Mouse (Mus musculus) MEL (cell line): Measurements from ENCODE around the gene Dnal4. TPM values are rescaled to one million over a fixed set of nuclear protein-coding genes. Genes with fewer than 3 reads are reported as not detected.

Experiments
- DNase-seq: peaks from one replicate; pipeline ENCODE4 v3.0.0; 2011; ENCODE audit warnings: low read depth, low spot score
- H3K27ac ChIP-seq: 2 replicates; pipeline ENCODE4 v1.5.1; 2012; ENCODE audit warnings: low read depth, mild to moderate bottlenecking, control low read depth, low read length, moderate library complexity; ENCODE audit not compliant: control insufficient read depth
- H3K27me3 ChIP-seq, 2 experiments: fragments of 150-350 bp in 1 of 2; sonication (generic) in 1 of 2; 2 replicates each; pipeline ENCODE4 v1.6.1; 2012; ENCODE audit warnings: low read length in 2 of 2, mild to moderate bottlenecking in 2 of 2, improper control_type of control experiment in 1 of 2, moderate library complexity in 1 of 2; ENCODE audit not compliant: insufficient read depth in 2 of 2, control insufficient read depth in 1 of 2
- H3K36me3 ChIP-seq, 2 experiments: 2 replicates each; pipeline ENCODE4 v1.6.1; 2012 to 2014; ENCODE audit warnings: low read length in 2 of 2, improper control_type of control experiment in 1 of 2, inconsistent platforms in 1 of 2, mild to moderate bottlenecking in 1 of 2; ENCODE audit not compliant: insufficient read depth in 2 of 2, control insufficient read depth in 1 of 2
- H3K4me1 ChIP-seq, 2 experiments: fragments of 150-350 bp in 1 of 2; sonication (generic) in 1 of 2; 2 replicates each; pipeline ENCODE4 v1.6.1; 2012; ENCODE audit warnings: low read length in 2 of 2, improper control_type of control experiment in 1 of 2, mild to moderate bottlenecking in 1 of 2; ENCODE audit not compliant: insufficient read depth in 2 of 2, control insufficient read depth in 1 of 2
- H3K4me3 ChIP-seq, 2 experiments: fragments of 150-350 bp in 1 of 2; sonication (generic) in 1 of 2; 2 replicates each; pipeline ENCODE4 v1.5.1; 2012; ENCODE audit warnings: low read depth in 2 of 2, low read length in 2 of 2, mild to moderate bottlenecking in 2 of 2, moderate library complexity in 2 of 2, control low read depth in 1 of 2, improper control_type of control experiment in 1 of 2; ENCODE audit not compliant: control insufficient read depth in 1 of 2, insufficient read depth in 1 of 2
- H3K79me2 ChIP-seq: 2 replicates; pipeline ENCODE4 v1.6.1; 2012; ENCODE audit warnings: mild to moderate bottlenecking, low read length, moderate library complexity; ENCODE audit not compliant: control insufficient read depth, poor library complexity, insufficient read depth
- H3K9ac ChIP-seq: 2 replicates; pipeline ENCODE4 v1.6.1; 2012; ENCODE audit warnings: low read depth, mild to moderate bottlenecking, control low read depth, low read length, moderate library complexity; ENCODE audit not compliant: control insufficient read depth, poor library complexity, severe bottlenecking
- H3K9me3 ChIP-seq: fragments of 150-350 bp; sonication (generic); replicated peaks from 2 replicates; pipeline ENCODE4 v1.6.1; 2012; ENCODE audit warnings: mild to moderate bottlenecking, low read length, improper control_type of control experiment, moderate library complexity; ENCODE audit not compliant: insufficient read depth
- CHD2 ChIP-seq: IDR thresholded peaks from 2 replicates; pipeline ENCODE4 v1.6.1; 2011; ENCODE audit warnings: low read length, improper control_type of control experiment
- CTCF ChIP-seq, 3 experiments: IDR thresholded peaks in 2 of 3; conservative IDR thresholded peaks in 1 of 3; 2 replicates each; pipeline ENCODE4 v1.5.1; 2011 to 2012; ENCODE audit warnings: low read length in 3 of 3, low read depth in 2 of 3, mild to moderate bottlenecking in 2 of 3, improper control_type of control experiment in 1 of 3, inconsistent platforms in 1 of 3, mixed read lengths in 1 of 3, moderate library complexity in 1 of 3; ENCODE audit not compliant: control insufficient read depth in 1 of 3, insufficient read depth in 1 of 3, poor library complexity in 1 of 3, severe bottlenecking in 1 of 3
- ETS1 ChIP-seq: IDR thresholded peaks from 2 replicates; pipeline ENCODE4 v1.6.1; 2012; ENCODE audit warnings: low read depth, mild to moderate bottlenecking, inconsistent platforms, low read length, improper control_type of control experiment, moderate library complexity
- GABPA ChIP-seq: IDR thresholded peaks from 2 replicates; pipeline ENCODE4 v1.6.1; 2012; ENCODE audit warnings: low read depth, mild to moderate bottlenecking, inconsistent platforms, low read length, improper control_type of control experiment, moderate library complexity
- GATA1 ChIP-seq: IDR thresholded peaks from 2 replicates; pipeline ENCODE4 v1.6.1; 2011; ENCODE audit warnings: low read depth, low read length, improper control_type of control experiment
- JUND ChIP-seq: IDR thresholded peaks from 2 replicates; pipeline ENCODE4 v1.6.1; 2011; ENCODE audit warnings: low read depth, mild to moderate bottlenecking, improper control_type of control experiment, low read length
- MAX ChIP-seq: IDR thresholded peaks from 2 replicates; pipeline ENCODE4 v1.6.1; 2011; ENCODE audit warnings: low read length, improper control_type of control experiment
- MAZ ChIP-seq: IDR thresholded peaks from 2 replicates; pipeline ENCODE4 v1.6.1; 2012; ENCODE audit warnings: low read depth, mild to moderate bottlenecking, inconsistent platforms, low read length, improper control_type of control experiment
- MEF2A ChIP-seq: IDR thresholded peaks from 2 replicates; pipeline ENCODE4 v1.6.1; 2014; ENCODE audit warnings: low read depth, mild to moderate bottlenecking, inconsistent platforms, low read length, improper control_type of control experiment; ENCODE audit not compliant: poor library complexity, insufficient replicate concordance, severe bottlenecking; ENCODE audit errors: extremely low read depth
- MXI1 ChIP-seq: IDR thresholded peaks from 2 replicates; pipeline ENCODE4 v1.6.1; 2011; ENCODE audit warnings: mild to moderate bottlenecking, low read depth, low read length, improper control_type of control experiment
- MYB ChIP-seq: IDR thresholded peaks from 2 replicates; pipeline ENCODE4 v1.6.1; 2011; ENCODE audit warnings: mild to moderate bottlenecking, low read depth, low read length, improper control_type of control experiment
- NRF1 ChIP-seq: IDR thresholded peaks from 2 replicates; pipeline ENCODE4 v1.6.1; 2014; ENCODE audit warnings: low read depth, mild to moderate bottlenecking, inconsistent platforms, low read length, improper control_type of control experiment, moderate library complexity; ENCODE audit not compliant: poor library complexity, insufficient read depth, severe bottlenecking
- POLR2A ChIP-seq, 2 experiments: IDR thresholded peaks; 2 replicates each; pipeline ENCODE4 v1.6.1; 2011 to 2012; ENCODE audit warnings: low read length in 2 of 2, mild to moderate bottlenecking in 2 of 2, control low read depth in 1 of 2, improper control_type of control experiment in 1 of 2, low read depth in 1 of 2, moderate library complexity in 1 of 2; ENCODE audit not compliant: control insufficient read depth in 1 of 2, insufficient read depth in 1 of 2, poor library complexity in 1 of 2
- POLR2AphosphoS2 ChIP-seq: IDR thresholded peaks from 2 replicates; pipeline ENCODE4 v1.6.1; 2011; ENCODE audit warnings: low read length, improper control_type of control experiment
- POLR2AphosphoS5 ChIP-seq: IDR thresholded peaks from 2 replicates; pipeline ENCODE4 v1.6.1; 2012; ENCODE audit warnings: low read depth, borderline replicate concordance, mild to moderate bottlenecking, inconsistent platforms, low read length, moderate library complexity, mixed read lengths
- RAD21 ChIP-seq: IDR thresholded peaks from 2 replicates; pipeline ENCODE4 v1.6.1; 2011; ENCODE audit warnings: mild to moderate bottlenecking, low read depth, low read length, improper control_type of control experiment
- RCOR1 ChIP-seq: IDR thresholded peaks from 2 replicates; pipeline ENCODE4 v1.6.1; 2012; ENCODE audit warnings: low read depth, mild to moderate bottlenecking, inconsistent platforms, low read length, improper control_type of control experiment
- TCF12 ChIP-seq: IDR thresholded peaks from 2 replicates; pipeline ENCODE4 v1.6.1; 2014; ENCODE audit warnings: low read depth, mild to moderate bottlenecking, inconsistent platforms, low read length, improper control_type of control experiment, moderate library complexity
- ZC3H11A ChIP-seq: IDR thresholded peaks from 2 replicates; pipeline ENCODE4 v1.6.1; 2012; ENCODE audit warnings: low read depth, mild to moderate bottlenecking, inconsistent platforms, low read length, improper control_type of control experiment
- ZKSCAN1 ChIP-seq: IDR thresholded peaks from 2 replicates; pipeline ENCODE4 v1.6.1; 2012; ENCODE audit warnings: low read depth, mild to moderate bottlenecking, inconsistent platforms, low read length, improper control_type of control experiment, moderate library complexity
- ZMIZ1 ChIP-seq: IDR thresholded peaks from 2 replicates; pipeline ENCODE4 v1.6.1; 2012; ENCODE audit warnings: low read depth, mild to moderate bottlenecking, inconsistent platforms, low read length, improper control_type of control experiment, moderate library complexity
- ZNF384 ChIP-seq: IDR thresholded peaks from 2 replicates; pipeline ENCODE4 v1.6.1; 2012; ENCODE audit warnings: low read depth, mild to moderate bottlenecking, inconsistent platforms, low read length, improper control_type of control experiment
- polyA plus RNA-seq, 2 experiments: library from polyadenylated mRNA; stranded (reverse) in 1 of 2; unstranded in 1 of 2; fragments of >175 nt in 1 of 2; fragments of >200 nt in 1 of 2; gene quantifications; 2 replicates each; pipeline versions ENCODE4 v1.2.1 to v1.2.4; 2012; ENCODE audit warnings: low replicate concordance in 2 of 2, low read depth in 1 of 2; ENCODE audit not compliant: insufficient read length in 2 of 2, insufficient read depth in 1 of 2, missing spikeins in 1 of 2
- total RNA-seq: library from RNA; depleted of rRNA; stranded (reverse); fragments of 300-350 nt; gene quantifications from 2 replicates; pipeline ENCODE4 v1.2.3, GENCODE M21; 2012

Dnal4 gene
- total and polyA plus RNA-seq, 3 experiments, result 19.5 to 30.0 TPM; not detected in 1

DNA sequence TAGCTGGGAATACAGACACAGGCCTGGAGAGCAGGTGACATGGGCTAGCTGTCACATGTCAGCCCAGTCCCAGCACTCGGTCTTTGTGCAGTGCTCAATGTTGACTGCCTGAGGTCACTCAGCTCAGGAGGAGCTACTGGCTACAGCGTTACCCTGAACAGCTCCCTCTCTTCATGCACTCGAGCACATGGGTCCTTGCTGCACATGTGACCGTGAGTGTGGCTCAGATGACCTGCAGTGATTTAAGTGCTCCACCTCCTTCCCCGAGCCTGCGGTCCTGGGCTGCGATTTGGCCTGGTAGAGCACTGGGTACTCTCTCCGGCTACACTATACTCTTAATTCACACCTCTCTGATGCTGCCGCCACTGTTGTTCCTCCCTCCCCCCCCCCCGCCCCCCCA lies 11.5 kb downstream of the Dnal4 start:
- TF ChIP-seq GABPA (no peak), POLR2AphosphoS2 (no peak), MXI1 (no peak), RAD21 (no peak), CHD2 (no peak), MYB (no peak), JUND (no peak), MEF2A (no peak), ZKSCAN1 (no peak), POLR2A (IDR thresholded peaks at IDR 0.05; ENCODE audit: control insufficient read depth in 1 of 2, insufficient read depth in 1 of 2, low read depth in 1 of 2, low read length in 2 of 2, poor library complexity in 1 of 2) (no peak), TCF12 (no peak)
- Histone ChIP-seq H3K27ac (no peak overlapping the region), H3K9ac (no peak overlapping the region), H3K79me2 (no peaks in the 10 kb centered on the region), H3K9me3 (no peaks in the 10 kb centered on the region), H3K4me3 (no peak overlapping the region), H3K36me3 (no peaks in the 10 kb centered on the region), H3K27me3 (no peaks in the 10 kb centered on the region), H3K4me1 (no peaks in the 10 kb centered on the region)
- no peak for DNase-seq

DNA sequence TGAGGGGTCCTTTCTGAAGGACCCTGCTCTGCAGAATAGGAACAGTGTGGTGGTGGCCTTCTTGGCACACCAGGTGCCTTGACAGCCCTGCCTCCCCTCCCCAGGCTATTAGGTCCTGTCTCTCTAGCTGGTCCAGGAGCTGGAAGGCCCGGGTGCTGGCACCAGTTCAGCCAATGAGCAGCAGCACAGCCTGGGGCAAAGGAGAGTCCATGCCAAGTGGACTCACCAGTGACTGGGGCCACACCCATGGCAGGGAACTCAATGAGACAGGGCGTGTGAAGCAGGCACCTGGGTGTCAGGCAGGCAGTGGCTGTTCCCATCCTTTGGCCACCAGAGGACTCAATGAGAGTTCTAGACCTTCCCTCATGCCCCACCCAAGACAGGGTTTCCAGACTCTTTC lies 12.3 kb downstream of the Dnal4 start:
- no peaks in the 10 kb centered on the region for H3K9me3 ChIP-seq
- no peak overlapping the region for H3K9ac ChIP-seq
- DNase-seq, result no peak
- no peaks in the 10 kb centered on the region for H3K79me2 ChIP-seq
- H3K27ac ChIP-seq, result no peak overlapping the region
- no peaks in the 10 kb centered on the region for H3K27me3 ChIP-seq
- no peaks in the 10 kb centered on the region for H3K4me1 ChIP-seq
- H3K36me3 ChIP-seq, result no peaks in the 10 kb centered on the region
- H3K4me3 ChIP-seq, result no peak overlapping the region
- TF ChIP-seq CTCF (IDR thresholded peaks at IDR 0.05 in 2 of 3, conservative IDR thresholded peaks at IDR 0.05 in 1 of 3; ENCODE audit: control insufficient read depth in 1 of 3, insufficient read depth in 1 of 3, low read depth in 2 of 3, low read length in 3 of 3, poor library complexity in 1 of 3, severe bottlenecking in 1 of 3), result no peak
- no peak for TF ChIP-seq ZNF384
- no peak for TF ChIP-seq ZC3H11A
- TF ChIP-seq GATA1, result no peak
- no peak for TF ChIP-seq ETS1
- TF ChIP-seq MAZ, result no peak
- no peak for TF ChIP-seq ZMIZ1
- no peak for TF ChIP-seq POLR2AphosphoS5
- no peak for TF ChIP-seq RCOR1
- no peak for TF ChIP-seq NRF1
- TF ChIP-seq RAD21, result no peak
- no peak for TF ChIP-seq MAX
- no peak for TF ChIP-seq POLR2AphosphoS2
